Mouse (Mus musculus): ENCODE measurements around the gene Dolpp1. TPM values are rescaled to one million over a fixed set of nuclear protein-coding genes. Genes with fewer than 3 reads are reported as not detected.
A peak's percentile ranks its signal among the peaks of the same experiment; 100 is the strongest.

Gene Dolpp1
- polyA plus RNA-seq, 1 experiment from 2014 or later: 52.3 TPM

DNA sequence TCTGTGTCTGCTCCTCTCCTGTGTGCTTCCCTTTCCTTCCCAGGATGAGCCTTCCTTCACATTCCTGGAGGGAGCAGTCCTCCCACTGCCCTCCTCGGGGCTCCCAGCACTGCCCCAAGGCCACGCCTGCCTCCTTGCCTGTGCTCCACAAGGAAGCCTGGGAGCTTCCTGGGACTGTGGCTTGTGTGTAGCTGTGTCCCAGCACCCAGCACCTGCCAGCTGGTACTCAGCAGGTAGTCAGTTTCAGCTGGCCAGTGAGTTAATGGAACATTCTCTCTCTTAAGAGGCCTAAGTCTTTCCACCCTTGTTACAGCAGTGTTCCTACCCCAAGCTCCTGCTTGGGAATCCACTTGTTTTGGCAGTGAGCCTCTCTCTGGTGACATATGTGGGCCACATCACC lies 10.8 kb downstream of the Dolpp1 start:
- Histone ChIP-seq H3K27ac (no peak overlapping the region), H3K4me1 (peaks cover 29% of the 10 kb centered on the region), H3K4me2 (replicated peaks) (no peak overlapping the region), H3K9ac (no peak overlapping the region), H3K36me3 (peaks cover 76% of the 10 kb centered on the region), H3K27me3 (replicated peaks) (no peaks in the 10 kb centered on the region), H3K9me3 (no peaks in the 10 kb centered on the region), H3K4me3 (no peak overlapping the region)
- WGBS: 70% methylated on average over 2 of the region's 2 CpGs
- ATAC-seq (ENCODE audit: low FRiP score, low read depth): no peak

DNA sequence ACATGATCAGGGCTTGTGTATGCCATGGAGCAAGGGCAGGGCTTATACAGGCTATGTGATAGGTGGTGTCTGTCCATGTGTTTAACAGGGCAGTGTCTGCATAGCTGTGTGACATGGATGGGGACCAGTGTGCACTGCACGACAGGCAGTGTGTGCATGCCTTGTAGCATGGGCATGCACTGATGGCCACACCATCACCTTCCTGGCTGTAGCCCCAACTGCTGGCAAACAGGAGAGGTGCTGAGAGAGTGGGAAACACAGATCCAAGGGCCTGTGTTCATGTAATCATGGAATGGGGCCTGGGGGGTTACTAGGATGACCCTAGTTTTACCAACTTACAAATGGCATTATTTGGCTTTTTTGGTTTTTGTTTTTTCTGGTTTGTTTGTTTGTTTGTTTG lies 11.8 kb downstream of the Dolpp1 start:
- Histone ChIP-seq H3K4me2 (replicated peaks) (no peak overlapping the region), H3K9me3 (no peaks in the 10 kb centered on the region), H3K27me3 (replicated peaks) (no peaks in the 10 kb centered on the region), H3K4me3 (no peak overlapping the region), H3K36me3 (peaks cover 79% of the 10 kb centered on the region), H3K27ac (no peak overlapping the region), H3K9ac (no peak overlapping the region), H3K4me1 (peaks cover 19% of the 10 kb centered on the region)
- WGBS: 95% methylated on average over 1 of the region's 1 CpGs
- ATAC-seq (ENCODE audit: low FRiP score, low read depth): no peak

GRCm38 (mm10) chr2:30407221-30407620 lies 15.2 kb downstream of the Dolpp1 start:
- Histone ChIP-seq H3K27me3 (replicated peaks) (no peaks in the 10 kb centered on the region), H3K27ac (no peak overlapping the region), H3K4me1 (no peaks in the 10 kb centered on the region), H3K9me3 (no peaks in the 10 kb centered on the region), H3K4me3 (no peak overlapping the region), H3K9ac (no peak overlapping the region), H3K36me3 (peaks cover 63% of the 10 kb centered on the region), H3K4me2 (replicated peaks) (no peak overlapping the region)
- 94% methylated on average over 2 of the region's 2 CpGs for WGBS
- no peak for ATAC-seq (ENCODE audit: low FRiP score, low read depth)

GRCm38 (mm10) chr2:30407778-30408177 lies 15.7 kb downstream of the Dolpp1 start:
- WGBS: 93% methylated on average over 10 of the region's 10 CpGs
- H3K4me3 ChIP-seq: no peak overlapping the region
- H3K36me3 ChIP-seq: peaks cover 61% of the 10 kb centered on the region
- ATAC-seq (ENCODE audit: low FRiP score, low read depth): no peak
- H3K9me3 ChIP-seq: no peaks in the 10 kb centered on the region
- H3K4me1 ChIP-seq: 0 out of 2 replicates have a peak, but pooled peaks cover under 1% of the 10 kb centered on the region
- no peaks in the 10 kb centered on the region for H3K27me3 ChIP-seq (replicated peaks)
- no peak overlapping the region for H3K27ac ChIP-seq
- H3K9ac ChIP-seq: no peak overlapping the region
- no peak overlapping the region for H3K4me2 ChIP-seq (replicated peaks)

GRCm38 (mm10) chr2:30408452-30409100 lies 16.5 kb downstream of the Dolpp1 start:
- Histone ChIP-seq H3K4me3 (no peak overlapping the region), H3K9ac (no peak overlapping the region), H3K36me3 (peaks cover 57% of the 10 kb centered on the region), H3K4me1 (0 out of 2 replicates have a peak, but pooled peaks cover 8% of the 10 kb centered on the region), H3K9me3 (no peaks in the 10 kb centered on the region), H3K27me3 (replicated peaks) (no peaks in the 10 kb centered on the region), H3K4me2 (replicated peaks) (no peak overlapping the region), H3K27ac (no peak overlapping the region)
- 89% methylated on average over 8 of the region's 8 CpGs for WGBS
- no peak for ATAC-seq (ENCODE audit: low FRiP score, low read depth)

- no peaks in the 10 kb centered on the region for H3K27me3 ChIP-seq (replicated peaks)
- H3K4me2 ChIP-seq (replicated peaks): no peak overlapping the region
- peaks cover 49% of the 10 kb centered on the region for H3K36me3 ChIP-seq
- no peak overlapping the region for H3K9ac ChIP-seq
- no peak overlapping the region for H3K27ac ChIP-seq
- peaks cover 13% of the 10 kb centered on the region; the same call in 1 of the 2 replicates for H3K4me1 ChIP-seq
- whole genome bisulfite sequencing: 98% methylated on average over 4 of the region's 5 CpGs
- H3K9me3 ChIP-seq: no peaks in the 10 kb centered on the region
- no peak overlapping the region for H3K4me3 ChIP-seq
- no peak for ATAC-seq (ENCODE audit: low FRiP score, low read depth)
Observed at GRCm38 (mm10) chr2:30409454-30410176, 17.6 kb downstream of the Dolpp1 start.

DNA sequence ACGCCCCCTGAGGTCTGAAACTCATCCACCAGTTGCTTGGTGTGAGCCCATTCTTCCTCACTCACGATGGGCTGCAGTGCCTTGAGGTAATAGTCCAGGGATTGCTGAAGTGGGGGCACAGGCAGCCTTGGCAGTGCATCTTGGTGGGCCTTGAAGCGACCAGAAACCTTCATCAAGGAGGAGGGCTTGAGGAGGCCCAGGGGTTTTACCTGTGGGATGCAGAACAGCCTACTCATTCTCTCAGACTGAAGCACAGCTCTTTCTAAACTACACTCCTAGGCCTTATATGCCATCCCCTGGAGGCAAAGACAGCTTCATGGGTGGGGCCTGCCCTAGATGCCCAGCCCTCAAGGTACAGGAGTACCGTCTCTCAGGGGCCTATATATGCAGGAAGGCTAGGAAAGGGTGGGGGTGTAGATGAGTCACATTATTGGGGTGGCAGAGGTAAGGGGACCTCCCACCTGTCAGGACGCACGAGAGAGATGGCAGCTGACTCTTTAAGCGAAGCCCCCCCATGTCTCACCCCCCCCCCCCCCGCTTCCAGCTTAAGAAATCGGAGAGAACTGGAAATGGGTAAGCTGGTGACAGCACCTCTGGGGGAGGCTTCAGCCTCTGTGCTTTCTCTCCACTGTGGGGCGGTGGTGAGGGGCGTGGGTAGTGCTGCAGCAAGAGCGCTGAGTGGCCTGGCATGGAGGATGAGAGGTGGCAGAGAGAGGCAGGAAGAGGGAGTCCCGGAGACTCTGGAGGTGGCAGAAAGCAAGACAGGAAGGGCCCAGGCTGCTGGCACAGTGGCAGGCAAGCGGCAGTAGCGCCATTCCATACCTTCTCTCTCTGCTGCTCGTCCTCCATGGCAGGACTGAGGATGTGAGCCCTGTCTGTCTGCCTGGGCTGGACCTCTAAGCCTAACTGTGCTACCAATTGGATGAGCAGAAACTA lies 21.3 kb downstream of the Dolpp1 start:
- H3K27ac ChIP-seq: no peak overlapping the region
- ATAC-seq (ENCODE audit: low FRiP score, low read depth): no peak
- H3K9me3 ChIP-seq: no peaks in the 10 kb centered on the region
- H3K9ac ChIP-seq: no peak overlapping the region
- peaks cover 13% of the 10 kb centered on the region for H3K36me3 ChIP-seq
- WGBS: 80% methylated on average over 16 of the region's 16 CpGs
- no peak overlapping the region for H3K4me3 ChIP-seq
- peak overlapping the region; percentile 75 for H3K4me2 ChIP-seq (replicated peaks)
- H3K27me3 ChIP-seq (replicated peaks): no peaks in the 10 kb centered on the region
- H3K4me1 ChIP-seq: peaks cover 32% of the 10 kb centered on the region

GRCm38 (mm10) chr2:30414101-30414500 lies 22.0 kb downstream of the Dolpp1 start:
- Histone ChIP-seq H3K4me1 (peaks cover 40% of the 10 kb centered on the region), H3K9me3 (no peaks in the 10 kb centered on the region), H3K9ac (no peak overlapping the region), H3K27me3 (replicated peaks) (no peaks in the 10 kb centered on the region), H3K27ac (no peak overlapping the region), H3K36me3 (peaks cover 5% of the 10 kb centered on the region), H3K4me3 (no peak overlapping the region), H3K4me2 (replicated peaks) (peak overlapping the region; percentile 75)
- WGBS: 86% methylated on average over 4 of the region's 4 CpGs
- no peak for ATAC-seq (ENCODE audit: low FRiP score, low read depth)

GRCm38 (mm10) chr2:30414681-30415080 lies 22.6 kb downstream of the Dolpp1 start:
- WGBS: 42% methylated on average over 5 of the region's 5 CpGs
- ATAC-seq (ENCODE audit: low FRiP score, low read depth): no peak
- H3K27me3 ChIP-seq (replicated peaks): no peaks in the 10 kb centered on the region
- no peak overlapping the region for H3K27ac ChIP-seq
- H3K36me3 ChIP-seq: peaks cover 3% of the 10 kb centered on the region
- H3K9ac ChIP-seq: peak overlapping the region; percentile 92; the same call in 1 of the 2 replicates
- peak overlapping the region; percentile 75 for H3K4me2 ChIP-seq (replicated peaks)
- H3K9me3 ChIP-seq: no peaks in the 10 kb centered on the region
- H3K4me3 ChIP-seq: peak overlapping the region; percentile 81
- peaks cover 42% of the 10 kb centered on the region for H3K4me1 ChIP-seq

- peak; percentile 89 for ATAC-seq (ENCODE audit: low FRiP score, low read depth)
- WGBS: 1% methylated on average over 58 of the region's 58 CpGs
Observed at GRCm38 (mm10) chr2:30415157-30415935, 23.3 kb downstream of the Dolpp1 start, which contains the start of gene Crat. Gene Crat, minus strand, starts transcription at chr2:30415813.

GRCm38 (mm10) chr2:30415936-30416648 lies 24.0 kb downstream of the Dolpp1 start, which contains the start of gene Ptpa:
Gene Ptpa, plus strand, starts transcription at chr2:30416039.
- peak within 1 kb of the TSS; percentile 92 for H3K9ac ChIP-seq
- no peaks in the 10 kb centered on the region; the same call in 1 of the 2 replicates for H3K36me3 ChIP-seq
- no peaks in the 10 kb centered on the region for H3K27me3 ChIP-seq (replicated peaks)
- H3K4me1 ChIP-seq: peaks cover 42% of the 10 kb centered on the region
- no peaks in the 10 kb centered on the region for H3K9me3 ChIP-seq
- peak within 1 kb of the TSS; percentile 75 for H3K4me2 ChIP-seq (replicated peaks)
- WGBS: under 1% methylated on average over 67 of the region's 67 CpGs
- peak within 1 kb of the TSS; percentile 94 for H3K27ac ChIP-seq
- H3K4me3 ChIP-seq: peak within 1 kb of the TSS; percentile 81
- ATAC-seq (ENCODE audit: low FRiP score, low read depth): peak; percentile 92

More at GRCm38 (mm10) chr2:30415157-30415935, 23.3 kb downstream of the Dolpp1 start, which contains the start of gene Crat:
- H3K9me3 ChIP-seq: no peaks in the 10 kb centered on the region
- peak within 1 kb of the TSS; percentile 75 for H3K4me2 ChIP-seq (replicated peaks)
- peak within 1 kb of the TSS; percentile 92 for H3K9ac ChIP-seq
- peaks cover 42% of the 10 kb centered on the region for H3K4me1 ChIP-seq
- peak within 1 kb of the TSS; percentile 81 for H3K4me3 ChIP-seq
- H3K36me3 ChIP-seq: no peaks in the 10 kb centered on the region; the same call in 1 of the 2 replicates
- H3K27ac ChIP-seq: peak within 1 kb of the TSS; percentile 94
- no peaks in the 10 kb centered on the region for H3K27me3 ChIP-seq (replicated peaks)
